Comparison of ENCODE assay signal across 17 mouse cellular contexts in the genomic region with DNA sequence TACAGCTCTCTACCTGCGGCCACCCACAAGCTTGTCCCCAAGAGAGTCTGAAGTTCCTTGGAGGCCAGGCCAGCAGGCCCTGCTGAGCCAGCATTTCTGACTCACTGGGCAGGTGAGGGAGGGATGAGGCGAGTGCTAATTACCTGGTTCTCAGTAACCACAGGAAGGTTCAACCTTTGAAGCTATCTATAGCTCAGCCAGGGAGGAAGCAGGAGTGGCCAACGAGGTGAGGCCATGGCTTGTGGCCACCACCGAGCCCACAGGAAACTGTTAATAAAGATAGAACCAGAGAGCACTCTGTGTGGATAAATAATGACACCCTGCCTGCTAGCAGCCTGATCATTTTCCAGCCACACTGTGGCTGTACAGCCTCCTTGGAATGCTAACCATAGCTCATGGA.
DNase-seq lines count a peak whose midpoint lies in the region; ATAC-seq lines count a peak whose summit lies in the region.
"Had no signal": no experiment of that assay in that cellular context is flagged by ENCODE, and none has a peak within 500 bp of the region (broad histone marks: within the 10 kb centered on the region; RNA-seq: fewer than 3 reads in every experiment).

No protein-coding gene starts in this region.

- H3K36me3 ChIP-seq in heart, embryonic 12.5 days, result no peaks in the 10 kb centered on the region
- no peaks in the 10 kb centered on the region for H3K36me3 ChIP-seq in heart, embryonic 10.5 days
- H3K36me3 ChIP-seq: hindbrain, embryonic 15.5 days; liver, embryonic 15.5 days had no signal

- 0 out of 2 replicates have a peak, but pooled peaks cover 7% of the 10 kb centered on the region for H3K27me3 ChIP-seq in heart, embryonic 12.5 days (replicated peaks)
- 0 out of 2 replicates have a peak, but pooled peaks cover 3% of the 10 kb centered on the region for H3K27me3 ChIP-seq in heart, embryonic 10.5 days (ENCODE audit: insufficient read depth, poor library complexity, severe bottlenecking)
- H3K27me3 ChIP-seq: hindbrain, embryonic 15.5 days; liver, embryonic 15.5 days had no signal

- no peaks in the 10 kb centered on the region for H3K9me3 ChIP-seq in heart, embryonic 12.5 days (replicated peaks)
- H3K9me3 ChIP-seq in heart, embryonic 10.5 days, result no peaks in the 10 kb centered on the region
- H3K9me3 ChIP-seq: hindbrain, embryonic 15.5 days; liver, embryonic 15.5 days had no signal

- no peak overlapping the region for H3K4me3 ChIP-seq in heart, embryonic 12.5 days
- H3K4me3 ChIP-seq in heart, embryonic 10.5 days, result no peak overlapping the region
- H3K4me3 ChIP-seq: hindbrain, embryonic 15.5 days; left cerebral cortex, adult 2 months; liver, embryonic 15.5 days had no signal

- H3K9ac ChIP-seq in heart, embryonic 12.5 days, result 0 out of 2 replicates have a peak overlapping the region, but pooled peaks have one; percentile 14
- H3K9ac ChIP-seq: hindbrain, embryonic 15.5 days; liver, embryonic 15.5 days had no signal

- no peak overlapping the region for H3K4me2 ChIP-seq in heart, embryonic 12.5 days
- H3K4me2 ChIP-seq: heart, embryonic 11.5 days; hindbrain, embryonic 15.5 days; liver, embryonic 15.5 days had no signal

- ATAC-seq in heart, embryonic 12.5 days (ENCODE audit: insufficient number of reproducible peaks, low FRiP score), result no peak
- ATAC-seq: forebrain, embryonic 16.5 days; lung, postnatal 0 days had no signal

- DNase-seq in heart, embryonic 10.5 days (ENCODE audit: low spot score), result no peak
- DNase-seq in CD4-positive, CD25-positive, alpha-beta regulatory T cell, adult 2 months (ENCODE audit: low read depth, low spot score), result peak; percentile 8
- DNase-seq in brain, adult 2 months (ENCODE audit: low read depth, low spot score), result peak; percentile 39
- peak; percentile 21 for DNase-seq in large intestine, adult 2 months (ENCODE audit: low read depth, low spot score)
- no peak for DNase-seq in layer of hippocampus, adult 11-12 months (ENCODE audit: low spot score)
- DNase-seq in spleen, postnatal 10 days (ENCODE audit: low spot score in 2 of 2), result no peak
- DNase-seq in embryo, embryonic 10 days (ENCODE audit: low spot score), result no peak
- DNase-seq: cerebellum, adult 11 months; spleen, adult 18-20 months; thymus, postnatal 25 days had no signal

- WGBS in heart, embryonic 12.5 days, result 43% methylated on average over 4 of the region's 4 CpGs
- 61% methylated on average over 4 of the region's 4 CpGs for WGBS in heart, embryonic 10.5 days
- 13% methylated on average over 4 of the region's 4 CpGs for WGBS in large intestine, adult 2 months

- no peak overlapping the region for H3K27ac ChIP-seq in heart, embryonic 12.5 days (ENCODE audit: poor library complexity, severe bottlenecking)
- H3K27ac ChIP-seq in heart, embryonic 10.5 days, result no peak overlapping the region
- H3K27ac ChIP-seq: hindbrain, embryonic 15.5 days; left cerebral cortex, adult 2 months; liver, embryonic 15.5 days had no signal

- H3K4me1 ChIP-seq in heart, embryonic 12.5 days (replicated peaks), result peaks cover 17% of the 10 kb centered on the region
- peaks cover 19% of the 10 kb centered on the region for H3K4me1 ChIP-seq in heart, embryonic 10.5 days
- H3K4me1 ChIP-seq: liver, embryonic 15.5 days had no signal

Comparison
In these comparisons a context has a peak if more than half of its experiments do, and no peak if none do; other contexts are left out.
1. DNase-seq: peak in CD4-positive, CD25-positive, alpha-beta regulatory T cell, adult 2 months (single experiment), brain, adult 2 months (single experiment) and large intestine, adult 2 months (single experiment); none in heart, embryonic 10.5 days (single experiment), layer of hippocampus, adult 11-12 months (single experiment), spleen, postnatal 10 days (0 of 2) and embryo, embryonic 10 days (single experiment).